Mouse (Mus musculus): Measurements from ENCODE around the gene Ubtfl1.
"Not testable (repeated sequence)": the region's sequence is repeated elsewhere in the genome, so short reads cannot be mapped to it uniquely, and the experiment has no call there.

Ubtfl1 gene

DNA sequence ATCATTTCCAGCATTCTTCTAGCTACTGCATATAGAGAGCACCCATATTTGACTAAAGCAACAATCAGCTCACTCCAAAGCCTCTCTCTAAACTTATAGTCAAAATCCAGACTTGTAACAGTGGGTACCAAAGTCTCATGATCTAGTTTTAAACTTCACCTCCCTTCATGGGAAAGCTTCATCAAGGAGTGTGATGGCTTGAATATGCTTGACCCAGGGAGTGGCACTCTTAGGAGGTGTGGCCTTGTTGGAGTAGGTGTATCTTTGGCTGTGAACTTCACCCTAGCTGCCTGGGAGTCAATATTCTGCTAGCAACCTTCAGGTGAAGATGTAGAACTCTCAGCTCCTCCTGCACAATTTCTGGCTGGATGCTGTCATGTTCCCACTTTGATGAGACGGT lies at the start of gene Ubtfl1:
TSS of gene Ubtfl1 (plus strand) at position 301 of the 400 bp plus-strand sequence.
- no peak for DNase-seq (ENCODE audit: low spot score in 2 of 2)

DNA sequence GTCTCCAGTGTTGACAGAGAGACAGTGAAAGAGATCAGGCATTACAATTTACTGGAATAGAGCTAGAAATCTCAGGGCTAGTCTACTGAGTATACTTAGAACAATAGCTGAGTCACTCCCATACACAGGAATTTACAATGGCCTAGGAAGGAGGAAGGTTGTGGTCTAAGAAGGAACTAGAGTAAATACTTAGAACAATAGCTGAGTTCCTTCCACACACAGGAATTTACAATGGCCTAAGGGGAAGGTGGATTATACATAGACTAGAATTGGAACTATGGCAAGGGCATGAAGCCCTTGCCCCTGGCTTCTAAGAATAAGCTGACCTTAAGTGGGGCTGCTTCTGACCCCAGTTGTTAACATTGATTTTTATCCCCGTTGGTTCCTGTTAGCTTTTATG lies 31.2 kb upstream of the Ubtfl1 start:
- DNase-seq (ENCODE audit: low spot score in 2 of 2), result not testable (repeated sequence)

DNA sequence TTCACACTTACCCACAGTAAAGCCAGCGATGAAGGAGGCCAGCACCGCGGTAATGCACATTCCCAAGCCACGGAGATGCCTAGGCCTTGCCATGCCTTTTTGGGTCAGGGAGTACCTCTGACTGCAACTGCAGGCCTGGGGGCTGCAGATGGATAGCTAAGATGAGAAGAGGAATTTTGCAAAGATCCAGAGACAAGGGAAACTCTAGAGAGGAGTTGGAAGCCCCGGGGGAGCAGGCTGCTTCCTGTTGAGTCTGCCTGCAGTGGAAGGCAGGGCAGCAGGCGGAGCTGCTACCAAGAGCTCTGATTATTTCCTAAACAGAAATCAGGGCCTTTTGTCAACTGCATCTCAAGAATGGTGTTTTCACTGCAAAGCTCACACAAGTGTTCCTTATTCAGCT lies 18.4 kb upstream of the Ubtfl1 start:
- DNase-seq (ENCODE audit: low spot score in 2 of 2), result no peak

- DNase-seq (ENCODE audit: low spot score in 2 of 2), result no peak
Measured at GRCm38 (mm10) chr9:18399629-18400028, 4.6 kb upstream of the Ubtfl1 start.

DNA sequence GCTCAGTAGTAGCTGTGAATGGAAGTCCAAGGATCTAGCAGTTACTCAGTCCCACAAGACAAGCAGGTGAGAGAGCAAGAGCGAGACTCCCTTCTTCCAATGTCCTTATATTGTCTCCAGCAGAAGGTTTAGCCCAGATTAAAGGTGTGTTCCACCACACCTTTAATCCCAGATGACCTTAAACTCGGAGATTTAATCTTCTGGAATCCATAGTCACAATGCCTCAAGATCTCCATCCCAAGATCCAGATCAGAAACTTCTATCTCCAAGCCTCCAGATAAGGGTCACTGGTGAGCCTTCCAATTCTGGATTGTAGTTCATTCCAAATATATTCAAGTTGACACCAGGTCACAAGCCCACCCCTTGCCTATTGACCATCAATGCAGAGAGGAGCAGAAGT lies 1.3 kb upstream of the Ubtfl1 start, which contains the start of gene Naalad2:
TSS of gene Naalad2 (minus strand) at position 101 of the 400 bp plus-strand sequence.
- not testable (repeated sequence) for DNase-seq (ENCODE audit: low spot score in 2 of 2)

- DNase-seq (ENCODE audit: low spot score in 2 of 2), result not testable (repeated sequence)
Measured at GRCm38 (mm10) chr9:18412371-18412770, 8.2 kb downstream of the Ubtfl1 start.

GRCm38 (mm10) chr9:18430354-18430753 lies 26.1 kb downstream of the Ubtfl1 start, which contains the start of gene Mbd3l2:
Gene Mbd3l2 (plus strand): TSS chr9:18430654.
- no peak for DNase-seq (ENCODE audit: low spot score in 2 of 2)

DNA sequence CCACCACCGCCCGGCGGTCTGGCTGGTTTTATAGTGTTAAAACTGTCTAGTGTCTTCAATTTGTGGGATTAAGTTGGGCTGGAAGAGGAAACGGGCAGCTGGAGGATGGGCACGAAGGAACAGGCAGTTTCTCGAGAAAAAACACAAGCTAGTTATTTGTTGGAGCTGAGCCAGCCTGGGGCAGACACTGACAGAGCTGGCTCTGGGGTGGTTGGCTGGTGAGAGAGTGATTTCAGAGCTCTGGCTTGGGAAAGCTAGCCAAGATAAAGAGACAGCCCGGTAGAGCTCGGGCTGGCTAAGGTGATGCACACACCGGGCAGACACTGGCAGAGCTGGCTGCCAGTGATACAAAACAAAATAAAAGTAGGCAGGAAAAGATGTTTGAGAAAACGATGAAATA lies 27.5 kb downstream of the Ubtfl1 start:
- DNase-seq (ENCODE audit: low spot score in 2 of 2), result no peak

- no peak for DNase-seq (ENCODE audit: low spot score in 2 of 2)
Measured at GRCm38 (mm10) chr9:18456520-18456919, 52.3 kb downstream of the Ubtfl1 start.

Data from spleen, postnatal 10 days (tissue).